In the genomic region with DNA sequence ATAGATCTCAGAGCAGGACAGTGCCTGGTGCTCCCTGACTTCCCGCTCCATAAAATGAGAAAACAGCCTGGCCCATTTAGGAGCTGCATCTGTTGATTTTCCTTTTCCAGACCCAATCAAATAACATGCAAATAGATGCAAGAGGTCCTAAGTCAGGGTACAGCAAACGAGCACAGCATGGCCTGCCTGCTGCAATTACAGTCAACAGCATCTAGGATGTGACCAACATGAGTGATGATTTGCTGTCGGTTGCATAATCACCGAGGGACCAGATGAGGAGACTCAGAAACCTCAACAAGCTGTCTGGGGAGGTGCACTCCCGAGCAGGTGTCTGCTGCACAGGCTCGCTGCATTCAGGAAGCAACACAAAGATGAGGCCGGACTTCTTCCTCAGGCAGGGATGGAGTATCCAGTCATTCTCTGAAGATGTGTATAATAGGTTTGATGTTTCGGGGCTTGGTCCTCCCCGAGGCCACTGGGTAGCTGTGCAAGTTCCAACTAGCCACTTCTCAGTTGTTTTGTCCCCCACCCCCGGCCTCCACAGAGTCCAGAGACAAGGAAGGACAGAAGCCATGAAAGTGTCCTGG, we compare ENCODE assay signal across 21 mouse cellular contexts.
DNase-seq lines count a peak whose midpoint lies in the region; ATAC-seq and TF ChIP-seq lines count a peak whose summit lies in the region.
"Had no signal": no experiment of that assay in that cellular context is flagged by ENCODE, and none has a peak within 500 bp of the region (broad histone marks: within the 10 kb centered on the region; RNA-seq: fewer than 3 reads in every experiment).

No protein-coding gene starts in this region.

- H3K27me3 ChIP-seq in forebrain, embryonic 16.5 days (replicated peaks; ENCODE audit: control insufficient read depth, insufficient read depth, low read length), result no peaks in the 10 kb centered on the region
- no peaks in the 10 kb centered on the region for H3K27me3 ChIP-seq in forebrain, embryonic 14.5 days (replicated peaks; ENCODE audit: control insufficient read depth, insufficient read depth, low read length)
- H3K27me3 ChIP-seq in heart, embryonic 12.5 days (replicated peaks), result 0 out of 2 replicates have a peak, but pooled peaks cover 3% of the 10 kb centered on the region
- H3K27me3 ChIP-seq in midbrain, postnatal 0 days (ENCODE audit: insufficient read depth, low read length), result no peaks in the 10 kb centered on the region
- H3K27me3 ChIP-seq in midbrain, embryonic 10.5 days (ENCODE audit: low read depth, poor library complexity, severe bottlenecking), result no peaks in the 10 kb centered on the region
- H3K27me3 ChIP-seq: forebrain, embryonic 13.5 days; Patski had no signal

- H3K4me1 ChIP-seq in forebrain, embryonic 16.5 days (replicated peaks; ENCODE audit: control insufficient read depth, insufficient read depth, low read length), result no peaks in the 10 kb centered on the region; the same call in 1 of the 2 replicates
- no peaks in the 10 kb centered on the region for H3K4me1 ChIP-seq in forebrain, embryonic 14.5 days (ENCODE audit: control insufficient read depth, insufficient read depth, low read length)
- H3K4me1 ChIP-seq in heart, embryonic 12.5 days (replicated peaks), result peaks cover 18% of the 10 kb centered on the region
- H3K4me1 ChIP-seq in midbrain, postnatal 0 days (ENCODE audit: insufficient read depth, low read length), result no peaks in the 10 kb centered on the region
- 0 out of 2 replicates have a peak, but pooled peaks cover 2% of the 10 kb centered on the region for H3K4me1 ChIP-seq in midbrain, embryonic 10.5 days
- H3K4me1 ChIP-seq: hindbrain, embryonic 10.5 days had no signal

- no peak for DNase-seq in forebrain, embryonic 14.5 days (ENCODE audit: low spot score)
- DNase-seq in heart, postnatal 25 days (ENCODE audit: low spot score), result no peak
- DNase-seq in midbrain, postnatal 0 days (ENCODE audit: low spot score), result no peak
- DNase-seq in midbrain, embryonic 10.5 days (ENCODE audit: low spot score), result no peak
- DNase-seq in brain, adult 2 months (ENCODE audit: low read depth, low spot score), result peak; percentile 48
- DNase-seq: adrenal gland, postnatal 14 days; B cell, adult 2 months; gastrocnemius, adult 2 months; gastrocnemius, postnatal 14 days; heart, adult 18-20 months; heart, postnatal 14 days had no signal

- H3K27ac ChIP-seq in forebrain, embryonic 16.5 days (ENCODE audit: low read length), result no peak overlapping the region
- H3K27ac ChIP-seq in forebrain, embryonic 14.5 days (ENCODE audit: low read depth, low read length), result no peak overlapping the region
- no peak overlapping the region for H3K27ac ChIP-seq in heart, embryonic 12.5 days (ENCODE audit: poor library complexity, severe bottlenecking)
- H3K27ac ChIP-seq in midbrain, postnatal 0 days (ENCODE audit: low read depth, low read length), result no peak overlapping the region
- no peak overlapping the region for H3K27ac ChIP-seq in midbrain, embryonic 10.5 days (replicated peaks)
- H3K27ac ChIP-seq: forebrain, embryonic 10.5 days; forebrain, embryonic 13.5 days; gastrocnemius, adult 2 months; heart, embryonic 13.5 days; hindbrain, embryonic 10.5 days; hindbrain, embryonic 14.5 days had no signal

- WGBS in forebrain, embryonic 16.5 days, result 66% methylated on average over 10 of the region's 10 CpGs
- 71% methylated on average over 10 of the region's 10 CpGs for WGBS in forebrain, embryonic 14.5 days
- 79% methylated on average over 10 of the region's 10 CpGs for WGBS in heart, embryonic 12.5 days
- WGBS in midbrain, postnatal 0 days, result 74% methylated on average over 10 of the region's 10 CpGs
- 80% methylated on average over 10 of the region's 10 CpGs for WGBS in midbrain, embryonic 10.5 days

- H3K4me3 ChIP-seq in forebrain, embryonic 16.5 days (replicated peaks; ENCODE audit: low read length), result no peak overlapping the region
- H3K4me3 ChIP-seq in forebrain, embryonic 14.5 days (ENCODE audit: low read depth, low read length), result no peak overlapping the region
- H3K4me3 ChIP-seq in heart, embryonic 12.5 days, result no peak overlapping the region
- H3K4me3 ChIP-seq in midbrain, postnatal 0 days (ENCODE audit: low read depth, low read length), result no peak overlapping the region
- no peak overlapping the region for H3K4me3 ChIP-seq in midbrain, embryonic 10.5 days
- H3K4me3 ChIP-seq: forebrain, embryonic 10.5 days; forebrain, embryonic 13.5 days; gastrocnemius, adult 2 months; heart, embryonic 13.5 days; hindbrain, embryonic 10.5 days had no signal

- no peak overlapping the region for H3K4me2 ChIP-seq in forebrain, embryonic 16.5 days (ENCODE audit: low read length)
- no peak overlapping the region for H3K4me2 ChIP-seq in forebrain, embryonic 14.5 days (ENCODE audit: low read length)
- H3K4me2 ChIP-seq in heart, embryonic 12.5 days, result no peak overlapping the region
- H3K4me2 ChIP-seq in midbrain, postnatal 0 days (ENCODE audit: low read depth, low read length, poor library complexity, severe bottlenecking), result no peak overlapping the region
- H3K4me2 ChIP-seq: forebrain, embryonic 13.5 days; heart, embryonic 13.5 days; hindbrain, embryonic 14.5 days had no signal

- no peak overlapping the region for H3K9ac ChIP-seq in forebrain, embryonic 16.5 days (replicated peaks; ENCODE audit: low read depth, low read length)
- no peak overlapping the region for H3K9ac ChIP-seq in forebrain, embryonic 14.5 days (ENCODE audit: low read length)
- H3K9ac ChIP-seq in heart, embryonic 12.5 days, result 0 out of 2 replicates have a peak overlapping the region, but pooled peaks have one; percentile 19
- H3K9ac ChIP-seq in midbrain, postnatal 0 days (replicated peaks; ENCODE audit: low read length, poor library complexity, severe bottlenecking), result peak overlapping the region; percentile 13; the same call in 1 of the 2 replicates
- H3K9ac ChIP-seq: forebrain, embryonic 13.5 days; heart, embryonic 13.5 days; hindbrain, embryonic 14.5 days had no signal

- no peaks in the 10 kb centered on the region for H3K36me3 ChIP-seq in forebrain, embryonic 16.5 days (ENCODE audit: control insufficient read depth, insufficient read depth)
- H3K36me3 ChIP-seq in forebrain, embryonic 14.5 days (ENCODE audit: control insufficient read depth, insufficient read depth, low read length), result no peaks in the 10 kb centered on the region
- no peaks in the 10 kb centered on the region for H3K36me3 ChIP-seq in heart, embryonic 12.5 days
- no peaks in the 10 kb centered on the region for H3K36me3 ChIP-seq in midbrain, postnatal 0 days (ENCODE audit: insufficient read depth, low read length)
- H3K36me3 ChIP-seq in midbrain, embryonic 10.5 days, result no peaks in the 10 kb centered on the region
- H3K36me3 ChIP-seq: forebrain, embryonic 10.5 days; G1E; heart, embryonic 13.5 days; hindbrain, embryonic 10.5 days had no signal

- ATAC-seq in forebrain, embryonic 16.5 days, result 0 out of 2 replicates have a peak, but pooled peaks have one; percentile 5
- ATAC-seq in forebrain, embryonic 14.5 days, result no peak
- ATAC-seq in heart, embryonic 12.5 days (ENCODE audit: insufficient number of reproducible peaks, low FRiP score), result no peak
- no peak for ATAC-seq in midbrain, postnatal 0 days (ENCODE audit: low FRiP score)
- ATAC-seq: intestine, postnatal 0 days; Patski had no signal

- H3K9me3 ChIP-seq in forebrain, embryonic 16.5 days (ENCODE audit: control insufficient read depth, low read length), result no peaks in the 10 kb centered on the region
- no peaks in the 10 kb centered on the region for H3K9me3 ChIP-seq in forebrain, embryonic 14.5 days (replicated peaks; ENCODE audit: control insufficient read depth, low read length)
- H3K9me3 ChIP-seq in heart, embryonic 12.5 days (replicated peaks), result no peaks in the 10 kb centered on the region
- no peaks in the 10 kb centered on the region for H3K9me3 ChIP-seq in midbrain, postnatal 0 days (ENCODE audit: low read length)
- no peaks in the 10 kb centered on the region for H3K9me3 ChIP-seq in midbrain, embryonic 10.5 days (replicated peaks)
- H3K9me3 ChIP-seq: forebrain, embryonic 10.5 days; forebrain, embryonic 13.5 days; G1E; heart, embryonic 13.5 days; hindbrain, embryonic 10.5 days had no signal

- TF ChIP-seq CTCF in midbrain, postnatal 0 days (IDR thresholded peaks at IDR 0.05), result no peak

- intact Hi-C loops in heart, postnatal 25 days (cut with DNase I), result loop anchor here (5.0 kb wide), 2 partner anchors 72 to 142 kb away; a partner anchor contains a TSS

Comparison
In these comparisons a context has a peak if more than half of its experiments do, and no peak if none do; other contexts are left out.
1. H3K9ac ChIP-seq: peak in heart, embryonic 12.5 days (single experiment) and midbrain, postnatal 0 days (single experiment); none in forebrain, embryonic 16.5 days (single experiment) and forebrain, embryonic 14.5 days (single experiment).